Mouse (Mus musculus): ENCODE measurements around the gene E2f6.

Gene E2f6

GRCm38 (mm10) chr12:16844623-16845592, 34.1 kb downstream of the E2f6 start:
- TF ChIP-seq NANOG (IDR thresholded peaks at IDR 0.05; ENCODE audit: borderline replicate concordance, low read length), result no peak
- TF ChIP-seq POU5F1 (IDR thresholded peaks at IDR 0.05; ENCODE audit: borderline replicate concordance, low read length), result no peak
- Histone ChIP-seq H3K4me1 (replicated peaks; ENCODE audit: low read depth, low read length) (peaks cover 4% of the 10 kb centered on the region; the same call in 1 of the 2 replicates), H3K27me3 (ENCODE audit: insufficient read depth, low read length) (peaks cover 8% of the 10 kb centered on the region), H3K36me3 (ENCODE audit: insufficient read depth, low read length) (no peaks in the 10 kb centered on the region), H3K9me3 (ENCODE audit: low read length) (no peaks in the 10 kb centered on the region), H3K4me3 (replicated peaks; ENCODE audit: low read length) (no peak overlapping the region)

- Histone ChIP-seq H3K27me3 (ENCODE audit: insufficient read depth, low read length) (peaks cover 8% of the 10 kb centered on the region), H3K36me3 (ENCODE audit: insufficient read depth, low read length) (no peaks in the 10 kb centered on the region), H3K4me1 (replicated peaks; ENCODE audit: low read depth, low read length) (peaks cover 22% of the 10 kb centered on the region), H3K9me3 (ENCODE audit: low read length) (no peaks in the 10 kb centered on the region), H3K4me3 (replicated peaks; ENCODE audit: low read length) (no peak overlapping the region)
- TF ChIP-seq NANOG (IDR thresholded peaks at IDR 0.05; ENCODE audit: borderline replicate concordance, low read length) (no peak), POU5F1 (IDR thresholded peaks at IDR 0.05; ENCODE audit: borderline replicate concordance, low read length) (no peak), CTCF (conservative IDR thresholded peaks at IDR 0.05; ENCODE audit: low read length) (no peak)
Observed at GRCm38 (mm10) chr12:16847204-16847792, 36.5 kb downstream of the E2f6 start.

DNA sequence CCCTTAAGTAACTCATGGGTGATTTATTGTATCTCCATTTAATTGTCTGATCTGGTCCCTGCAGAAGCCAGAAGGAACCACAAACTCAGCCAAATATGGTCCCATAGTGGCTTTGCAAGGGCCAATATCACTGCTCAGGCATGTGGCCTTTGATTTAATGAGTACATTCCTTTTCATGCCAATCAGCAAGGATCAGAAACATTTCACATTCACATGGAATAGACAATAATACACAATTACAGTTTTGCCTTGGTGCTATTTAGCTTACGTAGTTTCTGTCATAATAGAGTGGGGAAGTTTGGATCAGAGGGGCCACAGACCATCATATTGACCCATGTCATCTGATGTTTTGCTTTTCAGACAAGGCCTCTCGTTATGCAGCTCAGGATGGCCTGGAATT, 37.7 kb downstream of the E2f6 start:
- H3K36me3 ChIP-seq (ENCODE audit: insufficient read depth, low read length), result no peaks in the 10 kb centered on the region
- peaks cover 4% of the 10 kb centered on the region for H3K27me3 ChIP-seq (ENCODE audit: insufficient read depth, low read length)
- no peak for TF ChIP-seq NANOG (IDR thresholded peaks at IDR 0.05; ENCODE audit: borderline replicate concordance, low read length)
- no peak for TF ChIP-seq POU5F1 (IDR thresholded peaks at IDR 0.05; ENCODE audit: borderline replicate concordance, low read length)
- H3K4me1 ChIP-seq (replicated peaks; ENCODE audit: low read depth, low read length), result peaks cover 29% of the 10 kb centered on the region
- H3K4me3 ChIP-seq (replicated peaks; ENCODE audit: low read length), result no peak overlapping the region
- no peaks in the 10 kb centered on the region for H3K9me3 ChIP-seq (ENCODE audit: low read length)

GRCm38 (mm10) chr12:16849821-16850220, 39.1 kb downstream of the E2f6 start:
- no peaks in the 10 kb centered on the region for H3K27me3 ChIP-seq (ENCODE audit: insufficient read depth, low read length)
- H3K36me3 ChIP-seq (ENCODE audit: insufficient read depth, low read length), result no peaks in the 10 kb centered on the region
- no peaks in the 10 kb centered on the region for H3K9me3 ChIP-seq (ENCODE audit: low read length)
- H3K4me3 ChIP-seq (replicated peaks; ENCODE audit: low read length), result no peak overlapping the region
- H3K4me1 ChIP-seq (replicated peaks; ENCODE audit: low read depth, low read length), result peaks cover 37% of the 10 kb centered on the region
- TF ChIP-seq NANOG (IDR thresholded peaks at IDR 0.05; ENCODE audit: borderline replicate concordance, low read length) (no peak), POU5F1 (IDR thresholded peaks at IDR 0.05; ENCODE audit: borderline replicate concordance, low read length) (no peak)

GRCm38 (mm10) chr12:16850431-16851375, 39.9 kb downstream of the E2f6 start:
- Histone ChIP-seq H3K36me3 (ENCODE audit: insufficient read depth, low read length) (no peaks in the 10 kb centered on the region), H3K27me3 (ENCODE audit: insufficient read depth, low read length) (no peaks in the 10 kb centered on the region), H3K4me3 (replicated peaks; ENCODE audit: low read length) (no peak overlapping the region), H3K4me1 (replicated peaks; ENCODE audit: low read depth, low read length) (peaks cover 39% of the 10 kb centered on the region), H3K9me3 (ENCODE audit: low read length) (no peaks in the 10 kb centered on the region)
- no peak; the same call in 1 of the 2 replicates for TF ChIP-seq NANOG (IDR thresholded peaks at IDR 0.05; ENCODE audit: borderline replicate concordance, low read length)
- no peak for TF ChIP-seq POU5F1 (IDR thresholded peaks at IDR 0.05; ENCODE audit: borderline replicate concordance, low read length)
- no peak for TF ChIP-seq CTCF (conservative IDR thresholded peaks at IDR 0.05; ENCODE audit: low read length)

DNA sequence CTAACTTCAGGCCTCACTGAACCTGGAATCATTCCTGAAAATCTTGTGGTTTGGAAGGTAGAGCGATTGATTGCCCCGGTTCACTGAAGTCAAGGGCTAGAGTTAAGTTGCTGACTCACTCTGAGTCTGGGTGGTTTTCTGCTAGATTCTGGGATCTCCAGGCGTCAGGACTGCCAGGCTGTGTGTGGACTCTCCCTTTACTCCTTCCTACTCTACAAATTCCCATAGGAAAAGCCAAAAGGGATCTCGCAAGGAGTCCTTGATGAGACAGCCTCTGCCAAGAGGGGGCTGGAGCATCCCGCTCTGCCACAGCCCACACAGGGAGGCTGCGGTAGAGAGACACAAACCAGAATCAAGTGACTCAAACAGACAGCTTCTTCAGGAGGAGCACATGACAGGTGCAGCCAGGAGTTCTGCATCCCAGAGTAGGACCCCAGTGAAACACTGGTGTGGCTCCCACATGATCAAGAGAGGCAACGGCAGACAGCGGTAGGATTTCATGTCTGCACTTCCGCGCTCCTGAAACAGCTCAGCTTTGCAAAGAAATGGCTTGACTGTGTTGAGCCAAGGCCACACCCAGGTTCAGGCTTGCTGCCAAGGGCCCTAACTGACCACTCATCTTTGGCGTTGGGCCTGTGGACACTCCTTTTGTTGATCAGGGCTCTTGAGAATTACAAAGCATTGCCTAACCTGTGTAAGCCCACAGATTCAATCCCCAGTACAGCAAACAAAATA, 42.8 kb downstream of the E2f6 start:
- no peaks in the 10 kb centered on the region for H3K9me3 ChIP-seq (ENCODE audit: low read length)
- no peak for TF ChIP-seq NANOG (IDR thresholded peaks at IDR 0.05; ENCODE audit: borderline replicate concordance, low read length)
- no peak for TF ChIP-seq CTCF (conservative IDR thresholded peaks at IDR 0.05; ENCODE audit: low read length)
- no peak for TF ChIP-seq POU5F1 (IDR thresholded peaks at IDR 0.05; ENCODE audit: borderline replicate concordance, low read length)
- no peaks in the 10 kb centered on the region for H3K27me3 ChIP-seq (ENCODE audit: insufficient read depth, low read length)

DNA sequence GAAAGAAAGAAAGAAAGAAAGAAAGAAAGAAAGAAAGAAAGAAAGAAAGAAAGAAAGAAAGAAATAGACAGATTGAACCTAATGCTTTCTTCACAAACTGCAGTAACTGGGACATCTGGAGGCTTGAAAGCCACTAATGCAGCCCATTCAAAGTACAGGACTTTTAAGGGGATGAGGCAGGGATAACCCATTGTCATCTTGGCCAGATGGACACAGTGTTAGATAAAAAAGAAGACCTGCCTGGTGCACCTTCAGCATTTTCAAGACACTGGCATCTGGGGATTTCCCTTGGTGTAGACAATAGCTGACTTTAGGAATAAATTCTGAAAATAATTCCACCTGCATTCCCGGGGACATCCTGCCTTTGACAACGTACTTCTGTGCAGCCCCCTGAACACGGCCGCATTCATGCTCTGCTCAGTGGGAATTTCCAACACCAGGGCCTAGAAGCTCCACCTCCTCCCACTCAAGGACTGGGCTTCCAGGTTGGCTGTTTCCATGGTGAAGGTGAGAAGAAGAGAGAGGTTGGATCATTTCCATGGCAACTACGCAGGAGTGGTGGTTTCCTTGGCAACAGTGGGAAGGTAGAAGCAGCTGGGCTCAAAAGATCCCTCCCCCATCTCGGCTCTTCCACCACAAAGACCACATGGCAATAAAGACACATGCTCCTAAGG, 45.0 kb downstream of the E2f6 start:
- no peaks in the 10 kb centered on the region for H3K9me3 ChIP-seq (ENCODE audit: low read length)
- no peak overlapping the region for H3K4me3 ChIP-seq (replicated peaks; ENCODE audit: low read length)
- H3K27me3 ChIP-seq (ENCODE audit: insufficient read depth, low read length), result no peaks in the 10 kb centered on the region
- TF ChIP-seq NANOG (IDR thresholded peaks at IDR 0.05; ENCODE audit: borderline replicate concordance, low read length) (no peak), CTCF (conservative IDR thresholded peaks at IDR 0.05; ENCODE audit: low read length) (no peak), POU5F1 (IDR thresholded peaks at IDR 0.05; ENCODE audit: borderline replicate concordance, low read length) (no peak)
- peaks cover 35% of the 10 kb centered on the region for H3K4me1 ChIP-seq (replicated peaks; ENCODE audit: low read depth, low read length)
- H3K36me3 ChIP-seq (ENCODE audit: insufficient read depth, low read length), result no peaks in the 10 kb centered on the region

More for the DNA sequence above, 42.8 kb downstream of the E2f6 start:
- peak overlapping the region; percentile 37; the same call in 1 of the 2 replicates for H3K4me3 ChIP-seq (replicated peaks; ENCODE audit: low read length)
- H3K4me1 ChIP-seq (replicated peaks; ENCODE audit: low read depth, low read length), result peaks cover 43% of the 10 kb centered on the region
- H3K36me3 ChIP-seq (ENCODE audit: insufficient read depth, low read length), result no peaks in the 10 kb centered on the region
